Mouse (Mus musculus): ENCODE measurements at regions not wholly inside any gene's neighbourhood (a gene's known extent, or its start where the extent isn't known, plus 50 kb on each side); places are given as distances from the start of the nearest gene placed in this dataset.

- H3K4me2 ChIP-seq (ENCODE audit: low read length): no peak overlapping the region
- H3K27ac ChIP-seq (ENCODE audit: low read depth): no peak overlapping the region
- DNase-seq (ENCODE audit: low spot score): no peak
- 27% methylated on average over 4 of the region's 4 CpGs for WGBS
- ATAC-seq (replicated peaks; ENCODE audit: low FRiP score, low TSS enrichment, low read depth): no peak
- no peaks in the 10 kb centered on the region; the same call in 1 of the 2 replicates for H3K4me1 ChIP-seq (replicated peaks; ENCODE audit: control insufficient read depth, insufficient read depth, low read length)
- no peaks in the 10 kb centered on the region for H3K27me3 ChIP-seq (replicated peaks; ENCODE audit: control insufficient read depth, insufficient read depth, low read length)
- H3K4me3 ChIP-seq (ENCODE audit: low read depth, low read length): no peak overlapping the region
- no peak overlapping the region for H3K9ac ChIP-seq (ENCODE audit: low read length)
- H3K36me3 ChIP-seq (ENCODE audit: control insufficient read depth, insufficient read depth, low read length): no peaks in the 10 kb centered on the region
- no peaks in the 10 kb centered on the region for H3K9me3 ChIP-seq (ENCODE audit: control insufficient read depth, low read length)
Observed at GRCm38 (mm10) chr3:40049721-40050120, 481.4 kb upstream of the Intu start.

DNA sequence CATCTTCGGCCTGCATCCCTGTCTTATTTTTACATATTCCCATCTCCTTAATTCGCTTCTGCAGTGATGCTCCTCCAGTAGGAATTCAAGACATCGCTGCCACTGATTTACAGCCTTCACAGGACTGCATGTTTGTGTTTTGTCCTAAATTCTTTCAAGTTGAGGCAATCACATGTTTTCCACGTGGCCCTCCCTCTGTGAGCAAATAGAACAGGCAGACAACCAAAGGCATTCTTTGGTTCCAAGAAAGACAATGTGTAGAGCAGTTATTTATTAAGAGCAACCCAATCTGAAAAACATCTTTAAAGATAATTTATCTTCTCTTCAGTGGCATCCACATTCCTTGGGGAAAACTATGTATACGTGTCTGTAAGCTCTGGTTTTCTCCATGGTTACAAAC is 472.8 kb upstream of the Intu start:
- H3K4me2 ChIP-seq (ENCODE audit: low read length): no peak overlapping the region
- no peaks in the 10 kb centered on the region for H3K27me3 ChIP-seq (replicated peaks; ENCODE audit: control insufficient read depth, insufficient read depth, low read length)
- H3K4me3 ChIP-seq (ENCODE audit: low read depth, low read length): no peak overlapping the region
- WGBS: 54% methylated on average over 5 of the region's 5 CpGs
- no peak overlapping the region for H3K27ac ChIP-seq (ENCODE audit: low read depth)
- H3K36me3 ChIP-seq (ENCODE audit: control insufficient read depth, insufficient read depth, low read length): no peaks in the 10 kb centered on the region
- ATAC-seq (replicated peaks; ENCODE audit: low FRiP score, low TSS enrichment, low read depth): no peak
- no peaks in the 10 kb centered on the region for H3K9me3 ChIP-seq (ENCODE audit: control insufficient read depth, low read length)
- no peak for DNase-seq (ENCODE audit: low spot score)
- no peak overlapping the region for H3K9ac ChIP-seq (ENCODE audit: low read length)
- H3K4me1 ChIP-seq (replicated peaks; ENCODE audit: control insufficient read depth, insufficient read depth, low read length): no peaks in the 10 kb centered on the region

GRCm38 (mm10) chr3:40058719-40059420 is 472.2 kb upstream of the Intu start:
- WGBS: 67% methylated on average over 16 of the region's 16 CpGs
- no peak overlapping the region for H3K9ac ChIP-seq (ENCODE audit: low read length)
- no peak for ATAC-seq (replicated peaks; ENCODE audit: low FRiP score, low TSS enrichment, low read depth)
- no peak for DNase-seq (ENCODE audit: low spot score)
- H3K27me3 ChIP-seq (replicated peaks; ENCODE audit: control insufficient read depth, insufficient read depth, low read length): no peaks in the 10 kb centered on the region
- no peak overlapping the region for H3K4me3 ChIP-seq (ENCODE audit: low read depth, low read length)
- H3K4me2 ChIP-seq (ENCODE audit: low read length): no peak overlapping the region
- no peaks in the 10 kb centered on the region for H3K9me3 ChIP-seq (ENCODE audit: control insufficient read depth, low read length)
- H3K36me3 ChIP-seq (ENCODE audit: control insufficient read depth, insufficient read depth, low read length): no peaks in the 10 kb centered on the region
- no peaks in the 10 kb centered on the region for H3K4me1 ChIP-seq (replicated peaks; ENCODE audit: control insufficient read depth, insufficient read depth, low read length)
- H3K27ac ChIP-seq (ENCODE audit: low read depth): no peak overlapping the region

DNA sequence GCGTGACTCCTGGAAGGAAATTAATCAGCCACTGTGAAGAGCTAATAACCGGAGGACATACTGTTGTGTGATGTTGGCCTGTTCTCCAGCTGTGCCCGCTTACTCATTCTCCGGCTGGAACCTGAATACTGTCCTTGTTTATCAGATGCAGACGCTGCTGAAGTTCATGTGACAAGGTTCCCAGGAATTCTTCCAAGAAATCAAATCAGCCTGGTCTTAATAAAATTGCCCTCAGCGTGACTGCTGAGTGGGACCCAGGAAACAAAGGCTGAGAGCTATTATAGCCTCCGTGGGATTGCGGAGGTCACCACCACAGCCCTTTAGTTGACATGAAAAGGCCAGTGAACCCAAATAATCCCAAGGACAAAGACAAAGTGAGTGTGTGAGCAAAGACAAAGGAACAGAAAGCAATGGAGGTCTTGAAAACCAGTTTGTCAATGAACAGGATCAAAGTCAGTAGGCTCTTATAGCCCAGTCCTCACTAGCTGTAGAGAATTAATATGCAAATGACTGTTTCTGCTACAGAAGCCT is 460.9 kb upstream of the Intu start:
- DNase-seq (ENCODE audit: low spot score): no peak
- H3K27me3 ChIP-seq (replicated peaks; ENCODE audit: control insufficient read depth, insufficient read depth, low read length): no peaks in the 10 kb centered on the region
- H3K4me2 ChIP-seq (ENCODE audit: low read length): no peak overlapping the region
- ATAC-seq (replicated peaks; ENCODE audit: low FRiP score, low TSS enrichment, low read depth): no peak
- H3K27ac ChIP-seq (ENCODE audit: low read depth): no peak overlapping the region
- no peaks in the 10 kb centered on the region for H3K36me3 ChIP-seq (ENCODE audit: control insufficient read depth, insufficient read depth, low read length)
- WGBS: 65% methylated on average over 8 of the region's 8 CpGs
- H3K9me3 ChIP-seq (ENCODE audit: control insufficient read depth, low read length): no peaks in the 10 kb centered on the region
- H3K4me3 ChIP-seq (ENCODE audit: low read depth, low read length): no peak overlapping the region
- H3K4me1 ChIP-seq (replicated peaks; ENCODE audit: control insufficient read depth, insufficient read depth, low read length): no peaks in the 10 kb centered on the region
- H3K9ac ChIP-seq (ENCODE audit: low read length): no peak overlapping the region

GRCm38 (mm10) chr3:40076824-40077223 is 454.3 kb upstream of the Intu start:
- Histone ChIP-seq H3K27me3 (replicated peaks; ENCODE audit: control insufficient read depth, insufficient read depth, low read length) (no peaks in the 10 kb centered on the region), H3K36me3 (ENCODE audit: control insufficient read depth, insufficient read depth, low read length) (no peaks in the 10 kb centered on the region), H3K4me2 (ENCODE audit: low read length) (no peak overlapping the region), H3K4me1 (replicated peaks; ENCODE audit: control insufficient read depth, insufficient read depth, low read length) (peaks cover 7% of the 10 kb centered on the region; the same call in 1 of the 2 replicates), H3K9ac (ENCODE audit: low read length) (no peak overlapping the region), H3K4me3 (ENCODE audit: low read depth, low read length) (no peak overlapping the region), H3K9me3 (ENCODE audit: control insufficient read depth, low read length) (no peaks in the 10 kb centered on the region), H3K27ac (ENCODE audit: low read depth) (no peak overlapping the region)
- DNase-seq (ENCODE audit: low spot score) (no peak), ATAC-seq (replicated peaks; ENCODE audit: low FRiP score, low TSS enrichment, low read depth) (no peak)
- WGBS: 81% methylated on average over 4 of the region's 4 CpGs

GRCm38 (mm10) chr3:40085116-40085515 is 446.0 kb upstream of the Intu start:
- Histone ChIP-seq H3K27me3 (replicated peaks; ENCODE audit: control insufficient read depth, insufficient read depth, low read length) (no peaks in the 10 kb centered on the region), H3K9me3 (ENCODE audit: control insufficient read depth, low read length) (no peaks in the 10 kb centered on the region), H3K27ac (ENCODE audit: low read depth) (no peak overlapping the region), H3K36me3 (ENCODE audit: control insufficient read depth, insufficient read depth, low read length) (no peaks in the 10 kb centered on the region), H3K4me2 (ENCODE audit: low read length) (no peak overlapping the region), H3K4me3 (ENCODE audit: low read depth, low read length) (no peak overlapping the region), H3K9ac (ENCODE audit: low read length) (no peak overlapping the region), H3K4me1 (replicated peaks; ENCODE audit: control insufficient read depth, insufficient read depth, low read length) (peaks cover 6% of the 10 kb centered on the region; the same call in 1 of the 2 replicates)
- ATAC-seq (replicated peaks; ENCODE audit: low FRiP score, low TSS enrichment, low read depth) (no peak), DNase-seq (ENCODE audit: low spot score) (no peak)
- WGBS: 70% methylated on average over 2 of the region's 2 CpGs

GRCm38 (mm10) chr3:40091773-40092343 is 439.2 kb upstream of the Intu start:
- DNase-seq (ENCODE audit: low spot score) (no peak), ATAC-seq (replicated peaks; ENCODE audit: low FRiP score, low TSS enrichment, low read depth) (no peak)
- Histone ChIP-seq H3K9ac (ENCODE audit: low read length) (no peak overlapping the region), H3K27me3 (replicated peaks; ENCODE audit: control insufficient read depth, insufficient read depth, low read length) (no peaks in the 10 kb centered on the region), H3K36me3 (ENCODE audit: control insufficient read depth, insufficient read depth, low read length) (no peaks in the 10 kb centered on the region), H3K9me3 (ENCODE audit: control insufficient read depth, low read length) (no peaks in the 10 kb centered on the region), H3K4me2 (ENCODE audit: low read length) (no peak overlapping the region), H3K4me1 (replicated peaks; ENCODE audit: control insufficient read depth, insufficient read depth, low read length) (no peaks in the 10 kb centered on the region), H3K4me3 (ENCODE audit: low read depth, low read length) (no peak overlapping the region), H3K27ac (ENCODE audit: low read depth) (no peak overlapping the region)
- 87% methylated on average over 13 of the region's 13 CpGs for WGBS

- DNase-seq (ENCODE audit: low spot score): no peak
- Histone ChIP-seq H3K4me1 (replicated peaks; ENCODE audit: control insufficient read depth, insufficient read depth, low read length) (no peaks in the 10 kb centered on the region), H3K4me2 (ENCODE audit: low read length) (no peak overlapping the region), H3K4me3 (ENCODE audit: low read depth, low read length) (no peak overlapping the region), H3K27me3 (replicated peaks; ENCODE audit: control insufficient read depth, insufficient read depth, low read length) (no peaks in the 10 kb centered on the region), H3K27ac (ENCODE audit: low read depth) (no peak overlapping the region), H3K36me3 (ENCODE audit: control insufficient read depth, insufficient read depth, low read length) (no peaks in the 10 kb centered on the region), H3K9ac (ENCODE audit: low read length) (no peak overlapping the region), H3K9me3 (ENCODE audit: control insufficient read depth, low read length) (no peaks in the 10 kb centered on the region)
- ATAC-seq (replicated peaks; ENCODE audit: low FRiP score, low TSS enrichment, low read depth): no peak
- 84% methylated on average over 8 of the region's 8 CpGs for WGBS
Observed at GRCm38 (mm10) chr3:40092765-40093368, 438.2 kb upstream of the Intu start.
